Mouse (Mus musculus) heart, embryonic 10.5 days (tissue): ENCODE data around the gene Bnip1. TPM values are rescaled to one million over a fixed set of nuclear protein-coding genes. Genes with fewer than 3 reads are reported as not detected.

Experiments
- DNase-seq: peaks from one replicate; pipeline ENCODE4 v3.0.0-alpha.2; 2017; ENCODE audit warnings: low spot score
- H3K27ac ChIP-seq: fragments of 300-500 bp; sonication (generic); 2 replicates; pipeline ENCODE4 v1.5.1; 2016; ENCODE audit warnings: mild to moderate bottlenecking
- H3K27me3 ChIP-seq: fragments of 300-500 bp; sonication (generic); 2 replicates; pipeline ENCODE4 v1.6.1; 2016; ENCODE audit warnings: mild to moderate bottlenecking; ENCODE audit not compliant: poor library complexity, insufficient read depth, severe bottlenecking
- H3K36me3 ChIP-seq: fragments of 300-500 bp; sonication (generic); 2 replicates; pipeline ENCODE4 v1.6.1; 2016; ENCODE audit warnings: mild to moderate bottlenecking, moderate library complexity
- H3K4me1 ChIP-seq: fragments of 300-500 bp; sonication (generic); 2 replicates; pipeline ENCODE4 v1.6.1; 2016; ENCODE audit warnings: mild to moderate bottlenecking
- H3K4me3 ChIP-seq: fragments of 300-500 bp; sonication (generic); 2 replicates; pipeline ENCODE4 v1.5.1; 2016; ENCODE audit warnings: mild to moderate bottlenecking, moderate library complexity
- H3K9me3 ChIP-seq: fragments of 300-500 bp; sonication (generic); 2 replicates; pipeline ENCODE4 v1.6.1; 2016; ENCODE audit warnings: mild to moderate bottlenecking, moderate library complexity
- WGBS: fragments of 180-500 bp; shearing (Covaris S2); methylation state at CpG from one replicate; pipeline ENCODE4 v1.1.7; 2016; 5-methylcytosine and 5-hydroxymethylcytosine counted together
- polyA plus RNA-seq: library from polyadenylated mRNA; unstranded; fragments of >200 nt; fragmentation: Nextera tagmentation; extraction: Ambion mirVana; gene quantifications from 2 replicates; pipeline ENCODE4 v1.2.1, GENCODE M21; 2016

The Bnip1 gene
- polyA plus RNA-seq, 1 experiment from 2014 or later: 51.1 TPM

GRCm38 (mm10) chr17:26838191-26838910, 57.5 kb downstream of the Bnip1 start:
- Histone ChIP-seq H3K27ac (peak overlapping the region; percentile 97), H3K36me3 (peaks cover 67% of the 10 kb centered on the region), H3K9me3 (no peaks in the 10 kb centered on the region), H3K27me3 (peaks cover 92% of the 10 kb centered on the region), H3K4me3 (peak overlapping the region; percentile 80), H3K4me1 (peaks cover 30% of the 10 kb centered on the region)
- no peak for DNase-seq
- 7% methylated on average over 36 of the region's 37 CpGs for WGBS

- H3K4me1 ChIP-seq: peaks cover 36% of the 10 kb centered on the region
- peaks cover 98% of the 10 kb centered on the region for H3K27me3 ChIP-seq
- H3K4me3 ChIP-seq: peak overlapping the region; percentile 80
- no peaks in the 10 kb centered on the region for H3K9me3 ChIP-seq
- H3K36me3 ChIP-seq: peaks cover 59% of the 10 kb centered on the region
- DNase-seq: peak; percentile 74
- 1% methylated on average over 87 of the region's 87 CpGs for WGBS
- H3K27ac ChIP-seq: peak overlapping the region; percentile 97
Measured at GRCm38 (mm10) chr17:26838911-26839717, 58.2 kb downstream of the Bnip1 start.

- WGBS: 1% methylated on average over 26 of the region's 26 CpGs
- H3K9me3 ChIP-seq: no peaks in the 10 kb centered on the region
- DNase-seq: peak; percentile 80
- H3K4me3 ChIP-seq: peak overlapping the region; percentile 80
- peaks cover 41% of the 10 kb centered on the region for H3K4me1 ChIP-seq
- H3K27me3 ChIP-seq: peaks cover 98% of the 10 kb centered on the region
- H3K27ac ChIP-seq: peak overlapping the region; percentile 97
- peaks cover 51% of the 10 kb centered on the region for H3K36me3 ChIP-seq
Measured at GRCm38 (mm10) chr17:26839718-26840438, 59.0 kb downstream of the Bnip1 start.

GRCm38 (mm10) chr17:26840439-26840780, 59.5 kb downstream of the Bnip1 start:
- Histone ChIP-seq H3K27me3 (peaks cover 99% of the 10 kb centered on the region), H3K27ac (peak overlapping the region; percentile 97), H3K4me3 (peak overlapping the region; percentile 80), H3K36me3 (peaks cover 46% of the 10 kb centered on the region), H3K4me1 (peaks cover 41% of the 10 kb centered on the region), H3K9me3 (no peaks in the 10 kb centered on the region)
- 7% methylated on average over 9 of the region's 9 CpGs for WGBS
- DNase-seq: no peak

- Histone ChIP-seq H3K36me3 (peaks cover 40% of the 10 kb centered on the region), H3K27ac (peak overlapping the region; percentile 97), H3K9me3 (no peaks in the 10 kb centered on the region), H3K4me3 (peak overlapping the region; percentile 80), H3K4me1 (peaks cover 38% of the 10 kb centered on the region), H3K27me3 (peaks cover 97% of the 10 kb centered on the region)
- peak; percentile 92 for DNase-seq
- under 1% methylated on average over 48 of the region's 48 CpGs for WGBS
Measured at GRCm38 (mm10) chr17:26840922-26841731, 60.3 kb downstream of the Bnip1 start.

GRCm38 (mm10) chr17:26841981-26842380, 61.1 kb downstream of the Bnip1 start:
- Histone ChIP-seq H3K27ac (peak overlapping the region; percentile 97), H3K36me3 (peaks cover 32% of the 10 kb centered on the region), H3K4me3 (peak overlapping the region; percentile 80), H3K9me3 (no peaks in the 10 kb centered on the region), H3K27me3 (peaks cover 89% of the 10 kb centered on the region), H3K4me1 (peaks cover 37% of the 10 kb centered on the region)
- 8% methylated on average over 5 of the region's 5 CpGs for WGBS
- peak; percentile 77 for DNase-seq

Other genes starting within 250 kb of the Bnip1 start
- 130 and 150 TPM in 2 replicates for gene Ergic1, start 219.6 kb upstream of the Bnip1 start, polyA plus RNA-seq
- 28.8 and 31.5 TPM in 2 replicates for gene Dusp1, start 218.9 kb upstream of the Bnip1 start, polyA plus RNA-seq
- 189 and 213 TPM in 2 replicates for gene Atp6v0e, start 117.8 kb upstream of the Bnip1 start, polyA plus RNA-seq
- 2.7 and 4.5 TPM in 2 replicates for gene Crebrf, start 65.4 kb upstream of the Bnip1 start, polyA plus RNA-seq
- 146 and 189 TPM in 2 replicates for gene Nkx2-5, start 63.9 kb downstream of the Bnip1 start, polyA plus RNA-seq
- gene Kifc5b, start 136.0 kb downstream of the Bnip1 start, polyA plus RNA-seq: 6.7 and 8.3 TPM in 2 replicates
- 6.0 and 7.3 TPM in 2 replicates for gene Phf1, start 152.0 kb downstream of the Bnip1 start, polyA plus RNA-seq
- 155 and 167 TPM in 2 replicates for gene Cuta, start 158.5 kb downstream of the Bnip1 start, polyA plus RNA-seq
- 0.86 and 1.6 TPM in 2 replicates for gene Syngap1, start 160.2 kb downstream of the Bnip1 start, polyA plus RNA-seq
- 12.5 and 14.6 TPM in 2 replicates for gene Zbtb9, start 192.1 kb downstream of the Bnip1 start, polyA plus RNA-seq
- gene Bak1, start 247.9 kb downstream of the Bnip1 start, polyA plus RNA-seq: 4.0 and 6.8 TPM in 2 replicates